Mouse (Mus musculus) cerebellum, adult 9-10 months (tissue): ENCODE data around the gene Baiap2l1.
A peak's percentile ranks its signal among the peaks of the same experiment; 100 is the strongest.

Source experiments
- DNase-seq: peaks from one replicate; pipeline ENCODE4 v3.0.0; 2022

Gene Baiap2l1

GRCm38 (mm10) chr5:144255632-144256540 is 102.0 kb downstream of the Baiap2l1 start:
- peak; percentile 55 for DNase-seq

GRCm38 (mm10) chr5:144254811-144255631 is 102.9 kb downstream of the Baiap2l1 start:
- DNase-seq, result peak; percentile 82

GRCm38 (mm10) chr5:144254122-144254810 is 103.6 kb downstream of the Baiap2l1 start:
- peak; percentile 29 for DNase-seq

- DNase-seq, result no peak
Observed at GRCm38 (mm10) chr5:144253212-144253611, 104.7 kb downstream of the Baiap2l1 start.

- no peak for DNase-seq
Observed at GRCm38 (mm10) chr5:144251876-144252577, 105.9 kb downstream of the Baiap2l1 start.

GRCm38 (mm10) chr5:144249871-144250270 is 108.0 kb downstream of the Baiap2l1 start:
- DNase-seq, result no peak

- no peak for DNase-seq
Observed at GRCm38 (mm10) chr5:144247906-144248585, 109.9 kb downstream of the Baiap2l1 start.

- DNase-seq, result no peak
Observed at GRCm38 (mm10) chr5:144247307-144247706, 110.6 kb downstream of the Baiap2l1 start.

GRCm38 (mm10) chr5:144246669-144247068 is 111.2 kb downstream of the Baiap2l1 start:
- no peak for DNase-seq

- no peak for DNase-seq
Observed at GRCm38 (mm10) chr5:144245592-144245991, 112.3 kb downstream of the Baiap2l1 start.

GRCm38 (mm10) chr5:144243901-144244487 is 113.9 kb downstream of the Baiap2l1 start, which contains the start of gene Bri3:
TSS of gene Bri3 (plus strand) at chr5:144244437.
- no peak for DNase-seq

- DNase-seq, result no peak
Observed at GRCm38 (mm10) chr5:144238969-144239368, 118.9 kb downstream of the Baiap2l1 start.

GRCm38 (mm10) chr5:144234714-144235113 is 123.2 kb downstream of the Baiap2l1 start:
- no peak for DNase-seq

- DNase-seq, result no peak
Observed at GRCm38 (mm10) chr5:144234222-144234621, 123.7 kb downstream of the Baiap2l1 start.

- no peak for DNase-seq
Observed at GRCm38 (mm10) chr5:144232531-144232930, 125.4 kb downstream of the Baiap2l1 start.

GRCm38 (mm10) chr5:144231410-144231809 is 126.5 kb downstream of the Baiap2l1 start:
- DNase-seq, result no peak

- DNase-seq, result no peak
Observed at GRCm38 (mm10) chr5:144230216-144230615, 127.7 kb downstream of the Baiap2l1 start.

- DNase-seq, result no peak
Observed at GRCm38 (mm10) chr5:144226220-144226619, 131.7 kb downstream of the Baiap2l1 start.

- peak; percentile 67 for DNase-seq
Observed at GRCm38 (mm10) chr5:144223899-144224816, 133.8 kb downstream of the Baiap2l1 start.

GRCm38 (mm10) chr5:144223503-144223862 is 134.4 kb downstream of the Baiap2l1 start, which contains the start of gene Tecpr1:
TSS of gene Tecpr1 (minus strand) at chr5:144223615.
- peak; percentile 95 for DNase-seq
